Mouse (Mus musculus) intestine, embryonic 14.5 days (tissue): ENCODE data around the gene Dpagt1. TPM values are rescaled to one million over a fixed set of nuclear protein-coding genes. Genes with fewer than 3 reads are reported as not detected.
A peak's percentile ranks its signal among the peaks of the same experiment; 100 is the strongest.
"Not testable (repeated sequence)": the region's sequence is repeated elsewhere in the genome, so short reads cannot be mapped to it uniquely, and the experiment has no call there.

Experiments used
- ATAC-seq: fragments of 200-750 bp; cut with Nextera tagmentation; replicated peaks from 2 replicates; pipeline ENCODE4 v1.8.0; 2017; ENCODE audit warnings: low read depth, moderate number of reproducible peaks, moderate TSS enrichment, moderate library complexity; ENCODE audit not compliant: low FRiP score, low TSS enrichment
- DNase-seq: peaks from one replicate; pipeline ENCODE4 v3.0.0-alpha.2; 2018; ENCODE audit warnings: low spot score
- H3K27ac ChIP-seq: fragments of 300-500 bp; sonication (generic); 2 replicates; pipeline ENCODE4 v1.5.1; 2014; ENCODE audit warnings: low read depth, mild to moderate bottlenecking, control low read depth
- H3K27me3 ChIP-seq: fragments of 300-500 bp; sonication (generic); replicated peaks from 2 replicates; pipeline ENCODE4 v1.6.1; 2014; ENCODE audit warnings: low read length, control low read depth; ENCODE audit not compliant: control insufficient read depth, insufficient read depth
- H3K36me3 ChIP-seq: fragments of 300-500 bp; sonication (generic); 2 replicates; pipeline ENCODE4 v1.6.1; 2014; ENCODE audit warnings: low read length, control low read depth; ENCODE audit not compliant: control insufficient read depth, insufficient read depth
- H3K4me1 ChIP-seq: fragments of 300-500 bp; sonication (generic); replicated peaks from 2 replicates; pipeline ENCODE4 v1.6.1; 2014; ENCODE audit warnings: low read length, control low read depth, mixed read lengths; ENCODE audit not compliant: control insufficient read depth, insufficient read depth
- H3K4me2 ChIP-seq: fragments of 300-500 bp; sonication (generic); 2 replicates; pipeline ENCODE4 v1.6.1; 2014; ENCODE audit warnings: low read length
- H3K4me3 ChIP-seq: fragments of 300-500 bp; sonication (generic); 2 replicates; pipeline ENCODE4 v1.5.1; 2014; ENCODE audit warnings: low read depth, low read length, control low read depth, mixed read lengths
- H3K9ac ChIP-seq: fragments of 300-500 bp; sonication (generic); 2 replicates; pipeline ENCODE4 v1.6.1; 2014; ENCODE audit warnings: mild to moderate bottlenecking, low read length
- H3K9me3 ChIP-seq: fragments of 300-500 bp; sonication (generic); 2 replicates; pipeline ENCODE4 v1.6.1; 2016; ENCODE audit warnings: low read length, control low read depth; ENCODE audit not compliant: control insufficient read depth
- WGBS: fragments of 180-500 bp; shearing (Covaris S2); extraction: QIAGEN DNeasy Blood & Tissue Kit; methylation state at CpG from one replicate; pipeline ENCODE4 v1.1.7; 2014; 5-methylcytosine and 5-hydroxymethylcytosine counted together
- polyA plus RNA-seq: library from polyadenylated mRNA; unstranded; fragments of >200 nt; fragmentation: Nextera tagmentation; extraction: Ambion mirVana; gene quantifications from 2 replicates; pipeline ENCODE4 v1.2.1, GENCODE M21; 2014

Dpagt1 gene
- polyA plus RNA-seq, 1 experiment from 2014 or later: 45.4 TPM

DNA sequence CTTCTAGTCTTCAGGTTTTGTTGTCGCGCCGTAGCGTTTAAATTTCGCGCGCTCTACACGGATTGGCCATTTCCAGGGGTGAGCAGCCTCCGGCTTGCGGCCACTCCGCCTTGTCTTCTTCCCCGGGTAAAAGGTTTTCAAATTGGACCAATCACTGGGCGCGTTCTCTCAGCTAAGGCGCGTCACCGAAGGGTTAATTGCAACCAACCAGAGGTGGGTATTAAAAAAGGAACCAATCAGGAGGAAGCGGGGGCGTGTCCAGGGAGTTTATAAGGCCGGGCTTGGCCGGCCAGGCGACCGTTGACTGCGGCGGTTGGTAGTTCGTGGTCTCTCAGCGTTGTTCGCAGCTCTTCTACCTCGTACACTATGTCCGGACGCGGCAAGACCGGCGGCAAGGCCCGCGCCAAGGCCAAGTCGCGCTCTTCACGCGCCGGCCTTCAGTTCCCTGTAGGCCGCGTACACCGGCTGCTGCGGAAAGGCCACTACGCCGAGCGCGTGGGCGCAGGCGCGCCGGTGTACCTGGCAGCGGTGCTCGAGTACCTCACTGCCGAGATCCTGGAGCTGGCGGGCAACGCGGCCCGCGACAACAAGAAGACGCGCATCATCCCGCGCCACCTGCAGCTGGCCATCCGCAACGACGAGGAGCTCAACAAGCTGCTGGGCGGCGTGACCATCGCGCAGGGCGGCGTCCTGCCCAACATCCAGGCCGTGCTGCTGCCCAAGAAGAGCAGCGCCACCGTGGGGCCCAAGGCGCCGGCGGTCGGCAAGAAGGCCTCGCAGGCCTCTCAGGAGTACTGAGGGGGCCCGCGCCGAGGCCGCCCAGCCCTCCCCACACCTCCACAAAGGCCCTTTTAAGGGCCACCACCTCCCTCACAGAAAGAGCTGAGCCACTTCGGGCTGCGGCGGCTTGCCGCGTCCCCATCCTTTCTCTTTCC lies 8.8 kb downstream of the Dpagt1 start, which contains the start of gene H2afx:
Gene H2afx, plus strand, starts transcription at position 299 of the 935 bp plus-strand sequence.
- peak; percentile 99 for DNase-seq
- Histone ChIP-seq H3K9me3 (no peaks in the 10 kb centered on the region), H3K27ac (peak within 1 kb of the TSS; percentile 95), H3K4me2 (peak within 1 kb of the TSS; percentile 72), H3K36me3 (peaks cover 63% of the 10 kb centered on the region), H3K27me3 (no peaks in the 10 kb centered on the region), H3K4me3 (peak within 1 kb of the TSS; percentile 83), H3K9ac (peak within 1 kb of the TSS; percentile 96), H3K4me1 (peaks cover 11% of the 10 kb centered on the region)
- WGBS: under 1% methylated on average over 86 of the region's 91 CpGs
- ATAC-seq: peak; percentile 93

DNA sequence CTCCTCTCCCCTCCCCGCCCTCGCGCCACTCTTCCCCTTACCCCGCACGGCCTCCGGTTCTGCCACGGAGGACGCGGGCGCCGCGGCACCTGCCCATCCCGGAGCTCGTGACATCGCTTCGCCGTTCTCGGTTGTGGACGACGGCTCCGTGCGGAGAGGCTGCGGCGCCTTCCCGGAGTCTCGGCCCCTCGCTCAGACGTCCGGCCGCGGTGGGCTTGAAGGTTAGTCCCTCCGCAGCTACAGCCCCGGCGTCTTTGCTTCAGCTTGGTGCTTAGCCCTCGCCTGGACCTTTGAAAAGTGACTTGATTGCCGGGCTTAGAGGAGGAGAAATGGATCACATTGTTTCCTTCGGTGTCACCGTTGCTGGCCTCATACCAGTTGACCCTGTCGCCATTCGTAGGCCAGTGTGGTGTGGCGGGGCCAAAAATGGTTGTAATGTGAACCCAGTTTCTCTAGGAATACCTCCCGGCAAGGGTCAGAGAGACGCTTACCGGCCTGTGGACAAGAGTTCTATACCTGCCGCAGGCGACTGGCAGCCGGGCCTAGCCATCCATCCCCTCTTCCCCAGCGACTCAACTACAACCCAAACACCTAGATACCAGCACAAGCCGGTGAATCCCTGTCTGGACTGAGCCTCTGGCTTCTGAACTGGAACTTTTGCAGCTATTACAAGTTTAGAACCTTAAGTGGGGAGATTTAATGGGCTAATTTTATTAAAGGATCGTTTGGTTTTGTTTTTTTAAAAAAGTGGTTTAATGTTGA lies 9.7 kb downstream of the Dpagt1 start:
- Histone ChIP-seq H3K27ac (peak overlapping the region; percentile 95), H3K9ac (peak overlapping the region; percentile 96), H3K9me3 (no peaks in the 10 kb centered on the region), H3K4me1 (peaks cover 11% of the 10 kb centered on the region), H3K36me3 (peaks cover 54% of the 10 kb centered on the region), H3K4me3 (peak overlapping the region; percentile 83), H3K4me2 (peak overlapping the region; percentile 72), H3K27me3 (no peaks in the 10 kb centered on the region)
- under 1% methylated on average over 50 of the region's 50 CpGs for WGBS
- ATAC-seq (no peak; the same call in 1 of the 2 replicates), DNase-seq (peak; percentile 80)

DNA sequence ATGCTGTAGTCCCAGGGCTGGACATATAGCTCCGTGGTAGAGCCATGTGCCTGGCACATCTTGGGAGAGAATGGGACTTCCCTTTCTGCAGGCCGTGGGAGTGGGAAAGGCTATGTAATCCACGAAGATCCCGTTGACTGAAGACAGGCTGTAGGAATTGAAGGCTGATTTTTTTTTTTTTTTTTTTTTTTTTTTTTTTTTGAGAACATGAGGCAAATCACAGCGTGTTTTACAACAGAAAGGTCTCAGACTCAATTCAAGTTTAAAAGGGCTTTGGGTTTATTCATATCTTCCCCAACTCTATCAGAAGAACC lies 10.2 kb downstream of the Dpagt1 start:
- DNase-seq (no peak), ATAC-seq (no peak)
- H3K36me3 ChIP-seq: peaks cover 54% of the 10 kb centered on the region
- WGBS: under 1% methylated on average over 5 of the region's 5 CpGs
- H3K4me3 ChIP-seq: peak overlapping the region; percentile 83
- peak overlapping the region; percentile 96 for H3K9ac ChIP-seq
- H3K27ac ChIP-seq: peak overlapping the region; percentile 95
- H3K9me3 ChIP-seq: no peaks in the 10 kb centered on the region
- peak overlapping the region; percentile 72 for H3K4me2 ChIP-seq
- H3K4me1 ChIP-seq: peaks cover 11% of the 10 kb centered on the region
- no peaks in the 10 kb centered on the region for H3K27me3 ChIP-seq

DNA sequence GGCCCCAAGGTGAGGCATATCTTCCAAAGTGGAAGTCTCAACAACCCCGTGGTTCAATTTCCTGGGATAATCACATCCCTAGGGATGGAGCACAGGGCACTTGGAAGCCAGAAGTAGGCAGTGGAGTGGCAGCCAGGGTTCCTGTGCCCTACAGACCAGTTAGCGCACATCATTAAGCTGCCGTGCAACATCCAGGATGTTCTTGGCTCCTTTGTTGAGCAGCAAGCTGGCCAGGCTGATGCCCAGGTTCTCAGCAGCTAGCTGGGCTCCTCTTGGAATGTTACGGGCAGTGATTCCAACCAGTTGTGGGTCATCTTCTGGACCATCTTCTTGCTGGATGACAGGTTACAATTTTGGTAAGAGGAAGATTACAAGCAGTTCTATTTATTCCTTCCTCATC lies 10.7 kb downstream of the Dpagt1 start:
- H3K27ac ChIP-seq, ATAC-seq, DNase-seq, H3K27me3 ChIP-seq, H3K9me3 ChIP-seq: not testable (repeated sequence)
- H3K4me2 ChIP-seq: peak overlapping the region; percentile 72
- peaks cover 11% of the 10 kb centered on the region for H3K4me1 ChIP-seq
- H3K9ac ChIP-seq: peak overlapping the region; percentile 96
- H3K4me3 ChIP-seq: peak overlapping the region; percentile 83
- peaks cover 52% of the 10 kb centered on the region for H3K36me3 ChIP-seq
- WGBS: 31% methylated on average over 4 of the region's 4 CpGs

DNA sequence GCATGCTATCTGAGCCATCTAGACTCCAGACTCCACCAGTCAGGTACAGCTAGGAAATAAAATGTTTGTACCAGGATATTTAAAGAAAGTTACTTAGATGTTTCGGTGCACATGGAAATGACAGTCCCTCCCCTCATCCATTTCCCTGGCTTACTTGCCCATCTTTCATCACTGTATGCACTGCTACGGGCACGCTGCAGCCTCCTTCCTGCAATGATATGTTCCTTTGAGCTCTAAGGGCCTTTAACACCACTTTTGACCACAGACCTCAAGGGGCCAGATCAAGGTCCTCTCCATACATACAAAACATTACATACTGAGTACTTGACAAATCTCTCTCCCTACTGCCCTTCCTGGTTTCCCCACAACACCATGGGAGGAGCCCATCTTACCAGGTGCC lies 11.1 kb downstream of the Dpagt1 start:
- ATAC-seq: no peak
- Histone ChIP-seq H3K36me3 (peaks cover 47% of the 10 kb centered on the region), H3K27me3 (no peaks in the 10 kb centered on the region), H3K4me3 (peak overlapping the region; percentile 83), H3K9ac (peak overlapping the region; percentile 96), H3K4me2 (peak overlapping the region; percentile 72), H3K27ac (no peak overlapping the region), H3K4me1 (peaks cover 11% of the 10 kb centered on the region), H3K9me3 (no peaks in the 10 kb centered on the region)
- WGBS: 75% methylated on average over 3 of the region's 3 CpGs
- DNase-seq: no peak

DNA sequence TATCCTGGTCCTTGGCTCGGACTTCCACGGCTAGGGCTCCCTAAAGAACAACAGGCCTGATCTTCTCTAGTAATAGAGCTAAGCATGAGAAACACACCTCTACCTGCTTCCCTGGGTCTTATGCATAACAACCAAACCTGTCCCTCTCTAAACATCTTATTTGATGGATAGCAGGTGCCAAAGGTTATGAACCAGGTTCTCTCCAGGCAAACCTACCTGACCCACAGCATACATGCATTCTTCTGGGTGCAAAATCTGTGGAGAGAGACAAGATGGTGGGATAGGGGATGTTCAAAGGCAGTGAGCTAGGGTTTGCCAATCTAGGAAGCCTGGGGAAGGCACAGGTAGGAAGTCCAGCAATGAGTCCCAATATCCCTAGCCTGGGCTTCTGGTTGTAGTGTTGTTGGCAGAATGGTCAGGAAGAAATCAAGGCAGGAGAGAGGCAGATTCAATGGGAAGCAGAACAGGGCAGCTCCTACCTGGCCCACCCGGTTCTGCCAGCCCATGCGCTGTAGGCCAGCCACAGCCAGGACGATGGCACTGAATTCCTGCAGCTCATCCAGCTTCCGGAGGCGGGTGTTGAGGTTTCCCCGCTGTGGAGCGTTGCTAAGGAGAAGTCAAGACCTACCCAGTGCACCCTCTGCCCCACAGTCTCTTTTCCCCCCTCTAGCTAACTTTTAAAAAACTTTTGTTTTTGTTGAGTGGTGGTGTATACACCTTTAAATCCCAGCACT lies 11.8 kb downstream of the Dpagt1 start:
- Histone ChIP-seq H3K4me1 (peaks cover 14% of the 10 kb centered on the region), H3K27ac (no peak overlapping the region; the same call in 1 of the 2 replicates), H3K9ac (0 out of 2 replicates have a peak overlapping the region, but pooled peaks have one; percentile 14), H3K4me3 (peak overlapping the region; percentile 83), H3K9me3 (no peaks in the 10 kb centered on the region), H3K4me2 (peak overlapping the region; percentile 72), H3K36me3 (peaks cover 41% of the 10 kb centered on the region), H3K27me3 (no peaks in the 10 kb centered on the region)
- DNase-seq (no peak), ATAC-seq (no peak)
- 68% methylated on average over 9 of the region's 9 CpGs for WGBS

DNA sequence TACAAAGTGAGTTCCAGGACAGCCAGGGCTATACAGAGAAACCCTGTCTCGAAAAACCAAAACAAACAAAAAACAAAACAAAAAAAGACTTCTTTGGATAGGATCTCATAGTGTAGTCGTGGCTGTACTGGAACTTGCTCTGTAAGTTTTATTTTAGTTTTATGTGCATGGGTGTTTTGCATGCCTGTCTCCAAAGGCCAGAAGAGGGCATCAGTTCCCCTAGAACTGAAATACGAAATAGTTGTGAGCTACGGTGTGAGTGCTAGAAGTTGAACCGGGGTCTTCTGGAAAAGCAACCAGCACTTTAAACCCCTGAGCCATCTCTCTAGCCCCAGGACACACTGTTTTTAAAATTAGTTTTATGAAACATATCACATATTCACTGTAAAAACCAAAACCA lies 12.8 kb downstream of the Dpagt1 start:
- no peak overlapping the region for H3K27ac ChIP-seq
- DNase-seq (no peak), ATAC-seq (no peak)
- H3K9me3 ChIP-seq: no peaks in the 10 kb centered on the region
- no peaks in the 10 kb centered on the region for H3K27me3 ChIP-seq
- no peak overlapping the region for H3K9ac ChIP-seq
- 88% methylated on average over 5 of the region's 5 CpGs for WGBS
- H3K4me3 ChIP-seq: no peak overlapping the region
- H3K36me3 ChIP-seq: peaks cover 31% of the 10 kb centered on the region
- H3K4me2 ChIP-seq: no peak overlapping the region
- H3K4me1 ChIP-seq: peaks cover 20% of the 10 kb centered on the region

DNA sequence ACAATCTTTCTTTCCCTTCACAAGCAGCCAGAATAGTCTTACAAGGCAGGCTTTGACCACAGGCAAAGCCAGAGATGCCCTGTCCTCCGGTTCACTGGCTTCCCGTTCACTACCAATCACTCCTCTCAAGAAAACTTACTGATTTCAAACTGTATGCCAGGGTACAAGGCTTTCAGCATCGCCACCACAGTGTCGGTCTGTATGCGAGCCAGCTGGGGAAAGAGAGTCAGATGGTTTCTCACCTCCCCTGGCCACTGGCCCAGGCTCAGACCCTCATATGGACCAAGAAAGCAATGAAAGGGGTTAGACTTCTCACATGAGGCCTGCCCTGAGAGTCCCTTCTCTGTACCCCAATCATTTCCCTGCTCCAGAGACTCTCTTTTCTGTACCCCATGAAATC lies 15.7 kb downstream of the Dpagt1 start:
- ATAC-seq: no peak
- Histone ChIP-seq H3K27ac (no peak overlapping the region), H3K9me3 (no peaks in the 10 kb centered on the region), H3K36me3 (peaks cover 28% of the 10 kb centered on the region), H3K9ac (no peak overlapping the region), H3K27me3 (no peaks in the 10 kb centered on the region), H3K4me3 (no peak overlapping the region), H3K4me2 (no peak overlapping the region), H3K4me1 (peaks cover 20% of the 10 kb centered on the region)
- DNase-seq: no peak
- 90% methylated on average over 5 of the region's 5 CpGs for WGBS
